Mouse (Mus musculus) activated CD4-positive, CD25-positive, alpha-beta regulatory T cell, adult 4 months (primary cell): ENCODE results near the gene Olfr1040. TPM values are rescaled to one million over a fixed set of nuclear protein-coding genes. Genes with fewer than 3 reads are reported as not detected.
"Not testable (repeated sequence)": the region's sequence is repeated elsewhere in the genome, so short reads cannot be mapped to it uniquely, and the experiment has no call there.

Experiments
- ATAC-seq: one replicate; pipeline ENCODE4 v1.8.0; 2017
- polyA plus RNA-seq, 2 experiments: library from polyadenylated mRNA; unstranded; fragments of 100-300 nt; shearing (Covaris generic); gene quantifications; one replicate each; pipeline ENCODE4 v1.2.1; 2017

Gene Olfr1040
- not detected for polyA plus RNA-seq

DNA sequence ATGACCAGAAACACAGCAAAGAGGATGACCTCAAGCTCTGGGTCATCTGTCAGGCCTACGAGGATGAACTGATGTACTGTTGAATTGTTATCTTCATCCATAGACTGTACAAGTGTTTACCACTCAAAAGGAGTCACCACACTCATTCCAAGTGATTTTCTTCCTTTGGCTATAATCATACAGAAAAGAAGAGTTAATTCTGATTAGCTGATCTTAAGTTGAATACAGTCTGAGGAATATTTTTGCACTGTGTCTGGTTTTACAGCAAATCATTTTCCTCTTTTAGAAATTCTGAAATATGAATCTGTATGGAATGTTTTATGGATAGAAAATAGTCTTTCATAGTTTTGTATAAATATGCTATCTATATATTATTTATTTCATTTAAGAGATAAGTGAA is at the start of gene Olfr1040:
Gene Olfr1040 (minus strand): TSS at position 101 of the 400 bp plus-strand sequence.
- ATAC-seq = no peak

DNA sequence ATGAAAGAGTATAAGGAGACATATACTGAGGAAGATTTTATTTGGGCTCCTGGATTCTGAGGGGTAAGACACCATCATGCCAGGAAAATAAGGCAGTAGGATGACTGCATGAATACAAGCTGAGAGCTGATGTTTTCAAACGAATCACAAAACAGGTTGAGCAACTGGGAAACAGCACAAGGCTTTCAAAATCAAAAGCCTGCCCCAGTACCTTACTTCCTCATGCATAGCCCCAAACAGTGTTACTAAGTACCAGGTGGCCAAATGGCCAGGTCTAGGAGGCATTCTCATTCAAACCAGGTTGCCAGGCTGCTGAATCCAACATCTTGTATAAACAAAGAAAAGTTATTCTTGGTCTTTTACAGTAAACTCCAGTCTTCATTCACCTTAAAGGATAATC is 49.3 kb upstream of the Olfr1040 start:
- no peak for ATAC-seq

DNA sequence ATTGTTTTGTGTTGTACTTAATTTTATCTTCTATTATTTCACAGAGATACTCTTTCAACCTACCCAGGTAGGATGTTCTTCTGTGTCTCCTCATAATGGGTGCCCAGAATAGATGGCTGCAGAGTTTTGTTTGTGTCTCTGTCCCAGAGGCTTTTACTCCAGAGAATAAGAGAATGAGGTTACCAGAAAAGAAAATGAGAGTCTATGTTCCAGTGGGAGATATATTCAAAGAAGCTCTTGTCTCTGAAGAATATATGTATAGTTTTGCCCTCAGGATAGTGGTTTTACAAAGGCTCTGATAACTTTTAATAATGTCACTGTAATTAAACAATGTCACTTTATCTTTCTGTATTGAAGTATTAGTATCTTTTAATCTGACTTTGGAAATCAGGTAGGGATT is 39.1 kb upstream of the Olfr1040 start, which contains the start of gene Olfr52:
Gene Olfr52 (minus strand): TSS at position 101 of the 400 bp plus-strand sequence.
- ATAC-seq = no peak

DNA sequence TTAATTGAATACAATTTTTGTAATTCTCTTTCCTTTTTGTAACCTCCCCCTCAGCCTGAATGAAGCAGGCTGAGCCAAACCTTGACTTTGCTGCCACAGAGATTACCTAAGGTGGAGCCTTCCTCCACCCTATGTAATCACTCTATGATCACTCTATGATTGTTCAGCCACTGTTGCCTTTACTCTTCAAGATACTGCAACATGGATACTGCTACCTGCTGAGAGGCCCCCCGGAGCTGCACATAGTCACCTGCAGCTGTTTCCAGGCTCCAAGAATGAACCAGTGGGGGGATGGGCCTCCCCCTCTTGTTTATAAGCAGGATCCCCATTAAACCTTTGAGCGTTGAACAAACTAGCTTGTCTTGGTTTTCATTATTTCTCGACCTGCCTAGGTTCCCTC is 33.4 kb upstream of the Olfr1040 start:
- no peak for ATAC-seq

DNA sequence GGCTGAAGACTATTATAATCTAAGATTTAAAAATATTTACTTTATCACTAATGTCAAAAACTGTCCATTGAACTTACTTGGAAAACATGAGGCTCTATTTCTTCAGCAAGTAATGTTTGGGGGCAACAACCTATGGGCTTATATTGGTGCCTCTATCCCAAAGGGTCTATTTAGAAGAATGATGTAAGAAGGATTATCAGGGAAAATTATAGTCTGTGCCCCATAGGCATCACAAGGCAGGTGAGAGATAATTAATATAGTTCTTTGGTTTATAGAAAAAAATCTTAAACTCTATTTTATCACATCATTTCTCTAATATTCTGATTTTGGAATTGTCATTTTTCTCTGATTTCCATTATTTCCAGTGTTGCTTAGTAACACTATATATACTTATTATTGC is 31.2 kb upstream of the Olfr1040 start, which contains the start of gene Olfr1044:
Gene Olfr1044 (minus strand): TSS at position 101 of the 400 bp plus-strand sequence.
- ATAC-seq = no peak

DNA sequence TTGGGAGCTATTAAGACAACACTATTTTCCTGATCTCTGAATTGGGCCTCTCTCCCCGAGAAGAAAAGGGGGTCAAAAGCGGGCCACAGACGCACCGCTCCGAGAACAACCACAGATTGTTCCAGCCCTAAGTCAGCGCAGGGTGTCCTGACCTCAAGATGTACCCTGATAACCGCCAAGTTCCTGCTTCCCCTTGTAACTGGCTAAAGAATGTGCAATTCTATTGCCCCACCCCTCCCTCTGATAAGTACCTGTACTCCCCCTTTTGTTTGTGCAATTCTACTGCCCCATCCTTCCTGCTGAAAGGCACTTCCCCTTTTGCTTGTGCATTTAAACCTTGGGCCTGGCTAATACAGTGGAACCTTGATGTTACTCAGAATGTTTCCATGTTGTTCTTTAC is 28.9 kb upstream of the Olfr1040 start:
- not testable (repeated sequence) for ATAC-seq

DNA sequence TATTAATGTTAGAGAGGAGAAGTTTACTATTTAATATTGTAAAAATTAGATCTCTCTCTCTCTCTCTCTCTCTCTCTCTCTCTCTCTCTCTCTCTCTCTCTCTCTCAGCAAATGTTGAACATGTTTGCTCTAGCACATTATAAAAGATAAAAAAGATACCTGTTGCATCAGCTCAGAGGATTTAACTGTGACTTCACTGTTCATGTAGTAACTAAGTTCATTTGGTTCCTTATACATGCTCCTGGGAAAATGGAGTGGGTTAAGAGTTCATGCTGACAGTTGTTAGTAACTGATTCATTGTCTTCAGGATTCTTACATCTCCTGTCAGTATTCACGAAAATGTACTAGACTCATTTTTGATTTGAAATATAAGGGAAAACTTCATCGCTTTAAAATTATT is 20.9 kb upstream of the Olfr1040 start, which contains the start of gene Olfr1043:
Gene Olfr1043 (minus strand): TSS at position 101 of the 400 bp plus-strand sequence.
- ATAC-seq = no peak

DNA sequence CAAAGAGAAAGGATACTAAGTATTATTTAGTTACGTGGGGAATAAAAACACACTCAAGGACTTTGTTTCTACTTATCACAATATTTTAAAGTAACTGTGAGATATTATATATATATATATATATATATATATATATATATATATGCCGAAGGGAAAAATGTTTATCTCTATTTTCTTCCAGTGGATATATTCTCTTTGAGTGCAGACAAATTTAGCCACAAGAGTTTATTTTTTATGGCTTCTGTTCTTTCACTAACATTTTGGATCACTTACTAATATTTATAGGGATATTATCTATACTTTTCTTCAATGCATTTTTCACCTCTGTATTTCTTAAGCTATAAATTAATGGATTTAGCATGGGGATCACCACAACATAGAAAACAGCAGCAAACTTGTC is 15.2 kb upstream of the Olfr1040 start, which contains the start of gene Olfr1042:
Gene Olfr1042 (minus strand): TSS at position 101 of the 400 bp plus-strand sequence.
- ATAC-seq = no peak

DNA sequence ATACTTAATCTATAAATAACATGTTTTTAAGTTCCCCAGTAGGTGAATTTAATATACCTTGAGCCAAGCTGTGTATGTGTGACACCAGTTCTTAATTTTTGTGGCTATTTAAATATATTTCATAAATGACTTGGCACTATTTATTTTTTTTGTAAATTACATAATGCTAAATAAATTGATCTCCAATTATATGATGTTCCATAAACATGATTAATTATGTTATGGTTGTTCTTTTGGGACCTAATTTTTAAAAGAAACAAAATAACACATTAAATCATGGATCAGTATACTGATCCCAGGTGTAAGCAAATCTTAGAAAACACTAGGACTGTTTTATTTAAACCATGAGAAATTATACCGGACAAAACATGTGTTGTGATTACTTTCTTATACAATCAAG is 10.7 kb downstream of the Olfr1040 start, which contains the start of gene Olfr1039:
Gene Olfr1039 (minus strand): TSS at position 101 of the 400 bp plus-strand sequence.
- ATAC-seq = no peak

Other genes starting within 250 kb of the Olfr1040 start
- gene Olfr1024, start 241.7 kb downstream of the Olfr1040 start, polyA plus RNA-seq = not detected
- not detected for gene Olfr1025-ps1, start 231.5 kb downstream of the Olfr1040 start, polyA plus RNA-seq
- not detected for gene Olfr1026, start 225.2 kb downstream of the Olfr1040 start, polyA plus RNA-seq
- not detected for gene Olfr1028, start 196.3 kb downstream of the Olfr1040 start, polyA plus RNA-seq
- not detected for gene Olfr1029, start 172.8 kb downstream of the Olfr1040 start, polyA plus RNA-seq
- not detected for gene Olfr1030, start 167.5 kb downstream of the Olfr1040 start, polyA plus RNA-seq
- gene Olfr1031, start 156.4 kb downstream of the Olfr1040 start, polyA plus RNA-seq = not detected
- gene Olfr1032, start 141.2 kb downstream of the Olfr1040 start, polyA plus RNA-seq = not detected
- 1 to 10 TPM in 1 of 2 experiments, not detected in 1; 1.2 TPM for gene Olfr1033, start 126.1 kb downstream of the Olfr1040 start, polyA plus RNA-seq
- gene Olfr1034, start 100.9 kb downstream of the Olfr1040 start, polyA plus RNA-seq = not detected
- gene Olfr1036, start 72.7 kb downstream of the Olfr1040 start, polyA plus RNA-seq = not detected
- gene Olfr1037, start 59.3 kb downstream of the Olfr1040 start, polyA plus RNA-seq = not detected
- gene Olfr1039, start 10.8 kb downstream of the Olfr1040 start, polyA plus RNA-seq = not detected
- not detected for gene Olfr1042, start 15.1 kb upstream of the Olfr1040 start, polyA plus RNA-seq
- gene Olfr1043, start 20.8 kb upstream of the Olfr1040 start, polyA plus RNA-seq = not detected
- not detected for gene Olfr1044, start 31.1 kb upstream of the Olfr1040 start, polyA plus RNA-seq
- not detected for gene Olfr52, start 39.0 kb upstream of the Olfr1040 start, polyA plus RNA-seq
- under 1 TPM in 1 of 2 experiments, not detected in 1; 0.44 TPM for gene Olfr1045, start 56.3 kb upstream of the Olfr1040 start, polyA plus RNA-seq
- gene Olfr1046, start 72.6 kb upstream of the Olfr1040 start, polyA plus RNA-seq = not detected
- not detected for gene Olfr1047, start 84.7 kb upstream of the Olfr1040 start, polyA plus RNA-seq
- gene Olfr1048, start 93.6 kb upstream of the Olfr1040 start, polyA plus RNA-seq = not detected
- not detected for gene Olfr1049, start 111.6 kb upstream of the Olfr1040 start, polyA plus RNA-seq
- gene Olfr1051, start 132.4 kb upstream of the Olfr1040 start, polyA plus RNA-seq = not detected
- gene Olfr1052, start 145.7 kb upstream of the Olfr1040 start, polyA plus RNA-seq = under 1 TPM in 1 of 2 experiments, not detected in 1; 0.21 TPM
- not detected for gene Olfr1053, start 168.6 kb upstream of the Olfr1040 start, polyA plus RNA-seq
- not detected for gene Olfr1054, start 188.7 kb upstream of the Olfr1040 start, polyA plus RNA-seq
- gene Olfr1055, start 203.6 kb upstream of the Olfr1040 start, polyA plus RNA-seq = not detected
- not detected for gene Olfr1056, start 215.7 kb upstream of the Olfr1040 start, polyA plus RNA-seq
- not detected for gene Olfr1057, start 231.7 kb upstream of the Olfr1040 start, polyA plus RNA-seq
- not detected for gene Olfr1058, start 241.8 kb upstream of the Olfr1040 start, polyA plus RNA-seq